Mouse (Mus musculus): Measurements from ENCODE around the gene Fem1b.

DNA sequence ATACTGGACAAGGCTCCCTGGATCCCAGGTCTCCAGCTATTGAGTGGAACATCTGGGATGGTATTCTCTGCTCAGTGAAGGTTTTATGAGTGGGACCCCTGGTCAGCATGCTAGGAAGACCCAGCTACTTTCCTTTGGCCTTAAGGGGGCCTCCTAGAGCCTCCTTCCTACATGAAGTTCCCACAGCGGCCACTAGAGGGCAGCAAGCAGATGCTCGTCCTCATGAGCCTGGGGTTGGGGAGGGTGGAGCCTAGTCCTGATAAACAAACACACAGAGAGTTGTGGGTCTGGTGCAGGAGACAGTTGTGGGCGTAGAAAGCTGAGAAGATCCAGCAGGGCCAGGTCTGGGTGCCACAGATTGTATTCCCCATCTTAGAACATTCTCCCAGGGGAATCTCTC lies 36.0 kb upstream of the Fem1b start:
- no peak for TF ChIP-seq POLR2A (IDR thresholded peaks at IDR 0.05; ENCODE audit: extremely low read depth, insufficient read depth, low read length)
- TF ChIP-seq CTCF (IDR thresholded peaks at IDR 0.05; ENCODE audit: low read depth, low read length) = peak; percentile 98
